Mouse (Mus musculus): ENCODE data around the gene Commd9.

Commd9 gene

DNA sequence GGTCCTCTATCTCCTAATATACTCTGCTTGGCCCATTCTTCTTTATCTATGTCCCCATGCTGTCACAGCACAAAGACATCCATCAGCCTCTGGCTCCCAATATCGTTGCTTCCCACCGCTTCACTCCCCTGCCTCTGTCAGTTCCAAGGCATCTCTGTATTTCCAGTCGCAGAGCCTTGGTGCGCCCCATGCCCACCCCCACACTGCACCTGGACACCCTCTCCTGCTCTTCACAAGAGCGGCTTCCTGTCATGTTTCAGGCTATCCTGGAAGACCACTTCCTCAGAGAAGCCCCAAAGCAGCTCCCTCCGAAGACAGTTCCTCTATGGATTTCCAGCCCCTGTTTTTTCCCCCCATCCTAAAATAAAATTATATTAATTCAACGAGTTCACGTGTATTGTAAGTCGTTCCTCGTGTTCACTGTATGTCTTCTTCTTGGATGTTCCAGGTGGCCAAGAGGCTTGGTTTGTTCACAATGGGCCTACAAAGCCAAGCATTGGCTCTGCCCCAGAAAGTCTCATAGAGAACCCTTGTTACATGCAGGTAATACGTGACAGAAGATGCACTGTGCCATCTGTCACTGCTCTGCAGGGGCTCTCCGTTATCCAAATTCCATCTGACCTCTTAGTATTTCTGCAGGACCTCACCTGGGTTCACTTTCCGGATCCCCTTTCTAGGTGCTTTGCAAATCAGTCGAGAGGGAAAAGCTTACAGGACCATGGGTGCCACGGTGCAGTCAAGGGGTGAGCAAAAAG lies 23.5 kb downstream of the Commd9 start:
- no peak for DNase-seq (ENCODE audit: low spot score in 2 of 2)

- no peak for DNase-seq (ENCODE audit: low spot score in 2 of 2)
Measured at GRCm38 (mm10) chr2:101918518-101918917, 32.5 kb downstream of the Commd9 start.

DNA sequence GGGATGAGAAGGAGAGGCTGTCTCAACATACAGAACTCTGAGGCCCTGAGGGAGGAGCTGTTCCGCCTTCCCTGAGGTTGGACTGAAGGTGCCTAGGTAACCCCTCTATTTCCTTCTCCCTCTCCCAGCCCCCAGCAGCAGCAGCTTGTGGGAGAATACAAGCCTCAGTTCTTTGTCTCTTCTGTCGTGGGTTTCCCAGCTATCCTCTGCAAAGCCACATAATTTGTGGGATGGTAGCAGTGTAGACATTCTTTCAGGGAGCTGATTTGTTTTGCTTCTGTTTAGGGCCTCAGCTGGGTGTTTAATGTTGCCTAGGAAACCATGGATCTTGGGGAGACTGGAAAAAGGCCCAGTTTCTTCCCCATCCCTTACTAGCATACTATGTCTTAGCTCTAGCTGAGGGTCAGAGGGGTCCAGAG lies 34.1 kb downstream of the Commd9 start:
- no peak for DNase-seq (ENCODE audit: low spot score in 2 of 2)

DNA sequence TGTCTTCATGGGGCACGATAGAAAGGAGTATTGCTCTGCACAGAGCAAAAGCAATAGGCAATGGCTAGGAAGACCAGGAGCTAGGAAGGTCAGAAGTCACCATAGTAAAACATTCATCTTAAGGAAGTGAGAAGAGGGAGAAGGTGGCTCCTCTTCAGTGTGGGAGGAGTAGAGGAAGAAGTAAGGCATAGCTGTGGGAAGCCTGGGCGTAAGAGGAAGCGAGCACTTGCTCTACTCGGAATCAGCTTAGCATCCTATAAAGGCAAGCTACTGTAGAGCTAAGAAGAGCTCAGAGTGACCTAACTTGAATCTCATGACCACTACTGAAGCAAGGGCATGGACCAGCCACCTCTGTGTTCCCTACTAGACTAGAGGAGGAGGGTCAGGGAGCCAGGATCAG lies 36.3 kb downstream of the Commd9 start:
- no peak for DNase-seq (ENCODE audit: low spot score in 2 of 2)

DNA sequence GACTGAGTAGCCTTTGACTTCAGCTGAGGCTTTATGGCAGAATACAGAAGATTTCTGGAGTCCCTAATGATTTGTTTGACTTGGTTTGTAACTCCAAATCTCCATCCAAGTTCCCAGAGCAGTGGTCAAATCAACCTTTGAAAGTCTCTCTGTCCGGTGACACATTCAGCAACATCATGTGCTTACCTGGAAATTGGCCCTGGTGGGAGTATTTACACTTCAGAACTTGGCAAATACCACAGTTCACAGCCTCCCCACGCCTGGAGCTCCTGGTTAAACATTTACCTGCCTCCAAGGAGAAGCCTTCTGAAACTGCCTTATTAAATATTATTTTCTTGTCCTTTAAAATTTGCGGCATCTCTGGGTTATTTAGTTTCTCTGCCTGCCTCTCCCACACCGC lies 37.1 kb downstream of the Commd9 start:
- DNase-seq (ENCODE audit: low spot score in 2 of 2) = no peak

DNA sequence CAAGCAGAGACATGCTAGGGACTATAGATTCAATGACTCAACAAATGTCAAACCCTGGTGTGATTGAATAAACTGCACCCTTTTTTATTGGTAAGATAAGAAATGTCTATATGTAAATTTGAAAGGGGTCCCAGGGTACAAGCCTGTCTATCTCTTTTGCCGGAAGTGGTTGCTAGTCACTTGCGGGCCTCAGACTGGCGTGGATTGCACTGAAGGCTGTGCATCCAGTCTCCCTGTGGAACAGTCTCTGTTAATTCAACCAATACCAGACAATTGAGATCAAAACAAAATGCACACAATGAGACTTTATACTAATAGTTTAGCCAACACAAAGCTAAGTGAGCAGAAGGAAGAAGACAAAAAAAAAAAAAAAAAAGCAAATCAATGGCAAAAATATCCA lies 39.1 kb downstream of the Commd9 start:
- no peak for DNase-seq (ENCODE audit: low spot score in 2 of 2)

- DNase-seq (ENCODE audit: low spot score in 2 of 2) = no peak
Measured at GRCm38 (mm10) chr2:101925591-101926188, 39.6 kb downstream of the Commd9 start.

- DNase-seq (ENCODE audit: low spot score in 2 of 2) = no peak
Measured at GRCm38 (mm10) chr2:101932169-101932936, 46.3 kb downstream of the Commd9 start.

- DNase-seq (ENCODE audit: low spot score in 2 of 2) = no peak
Measured at GRCm38 (mm10) chr2:101933301-101933700, 47.3 kb downstream of the Commd9 start.

- no peak for DNase-seq (ENCODE audit: low spot score in 2 of 2)
Measured at GRCm38 (mm10) chr2:101935006-101935405, 49.0 kb downstream of the Commd9 start.

GRCm38 (mm10) chr2:101950716-101951520 lies 64.9 kb downstream of the Commd9 start:
- no peak for DNase-seq (ENCODE audit: low spot score in 2 of 2)

All from natural killer cell, adult 2 months (primary cell).